Mouse (Mus musculus): ENCODE measurements around the gene Anxa2. TPM values are rescaled to one million over a fixed set of nuclear protein-coding genes. Genes with fewer than 3 reads are reported as not detected.

Gene Anxa2
- polyA plus RNA-seq, 1 experiment: 791 TPM

DNA sequence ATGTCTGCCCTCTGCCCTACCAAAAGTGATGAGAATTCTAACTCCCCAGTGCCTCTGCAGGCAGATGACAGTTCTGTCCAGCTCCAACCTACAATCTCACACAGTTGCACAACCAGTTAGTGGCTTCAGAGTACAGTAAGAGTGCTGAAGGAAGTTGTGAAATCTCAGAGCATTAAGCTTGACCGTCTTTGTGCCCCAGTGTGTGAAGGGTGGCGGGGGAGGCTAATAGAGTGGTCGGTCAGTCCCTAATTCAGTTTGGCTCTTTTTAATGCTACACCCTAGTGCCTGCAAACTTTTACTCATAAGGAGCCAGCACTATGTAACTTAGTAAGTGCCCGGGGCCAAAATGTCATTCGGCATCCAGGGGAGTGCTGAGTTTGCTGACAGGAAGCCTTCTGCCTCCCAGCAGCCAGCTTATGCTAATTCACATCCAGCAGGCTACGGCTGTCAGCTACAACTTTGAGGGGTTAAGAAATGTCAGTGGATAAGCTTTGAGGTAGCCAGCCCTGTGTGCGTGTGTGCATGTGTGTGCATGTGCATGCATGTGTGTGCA, 13.5 kb upstream of the Anxa2 start:
- no peak overlapping the region for H3K27ac ChIP-seq (ENCODE audit: insufficient read depth, low read depth, low read length)
- H3K36me3 ChIP-seq (ENCODE audit: control insufficient read depth, insufficient read depth, low read length): no peaks in the 10 kb centered on the region
- H3K27me3 ChIP-seq (ENCODE audit: control insufficient read depth, insufficient read depth, low read length): no peaks in the 10 kb centered on the region
- 73% methylated on average over 7 of the region's 7 CpGs for WGBS
- TF ChIP-seq CTCF (IDR thresholded peaks at IDR 0.05; ENCODE audit: extremely low read depth, insufficient read length, insufficient replicate concordance, low read depth, low read length): no peak
- no peak for TF ChIP-seq POLR2A (IDR thresholded peaks at IDR 0.05; ENCODE audit: low read depth, low read length)
- peaks cover 22% of the 10 kb centered on the region for H3K4me1 ChIP-seq (ENCODE audit: control insufficient read depth, insufficient read depth, insufficient read length, low read length)
- no peak overlapping the region for H3K4me3 ChIP-seq (ENCODE audit: low read depth, low read length)

GRCm38 (mm10) chr9:69442471-69443038, 10.9 kb upstream of the Anxa2 start:
- H3K4me1 ChIP-seq (ENCODE audit: control insufficient read depth, insufficient read depth, insufficient read length, low read length): peaks cover 13% of the 10 kb centered on the region
- H3K27me3 ChIP-seq (ENCODE audit: control insufficient read depth, insufficient read depth, low read length): no peaks in the 10 kb centered on the region
- no peaks in the 10 kb centered on the region for H3K36me3 ChIP-seq (ENCODE audit: control insufficient read depth, insufficient read depth, low read length)
- H3K4me3 ChIP-seq (ENCODE audit: low read depth, low read length): no peak overlapping the region
- TF ChIP-seq POLR2A (IDR thresholded peaks at IDR 0.05; ENCODE audit: low read depth, low read length) (no peak), CTCF (IDR thresholded peaks at IDR 0.05; ENCODE audit: extremely low read depth, insufficient read length, insufficient replicate concordance, low read depth, low read length) (no peak)
- 14% methylated on average over 6 of the region's 6 CpGs for WGBS
- peak overlapping the region; percentile 81 for H3K27ac ChIP-seq (ENCODE audit: insufficient read depth, low read depth, low read length)

DNA sequence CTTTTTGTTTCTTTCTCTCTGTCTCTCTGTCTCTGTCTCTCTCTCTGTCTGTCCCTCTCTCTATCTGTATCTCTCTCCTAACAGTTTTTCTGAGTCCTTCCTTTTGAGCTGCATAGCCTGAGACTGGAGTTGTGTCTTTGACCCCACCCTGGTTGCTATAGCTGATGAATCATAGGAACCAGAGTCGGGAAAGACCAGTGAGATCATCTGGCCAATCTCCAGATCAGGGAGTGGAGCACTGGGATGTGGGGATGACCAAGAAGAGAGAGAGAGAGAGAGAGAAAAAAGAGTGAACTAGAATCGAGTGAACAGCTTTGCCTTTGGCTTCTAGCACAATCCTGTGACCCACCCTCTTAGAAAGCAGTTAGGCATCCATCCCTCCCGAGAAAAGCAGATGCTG, 10.2 kb upstream of the Anxa2 start:
- no peaks in the 10 kb centered on the region for H3K36me3 ChIP-seq (ENCODE audit: control insufficient read depth, insufficient read depth, low read length)
- no peak overlapping the region for H3K4me3 ChIP-seq (ENCODE audit: low read depth, low read length)
- peak overlapping the region; percentile 81 for H3K27ac ChIP-seq (ENCODE audit: insufficient read depth, low read depth, low read length)
- peaks cover 13% of the 10 kb centered on the region for H3K4me1 ChIP-seq (ENCODE audit: control insufficient read depth, insufficient read depth, insufficient read length, low read length)
- 14% methylated on average over 3 of the region's 3 CpGs for WGBS
- TF ChIP-seq POLR2A (IDR thresholded peaks at IDR 0.05; ENCODE audit: low read depth, low read length) (no peak), CTCF (IDR thresholded peaks at IDR 0.05; ENCODE audit: extremely low read depth, insufficient read length, insufficient replicate concordance, low read depth, low read length) (no peak)
- H3K27me3 ChIP-seq (ENCODE audit: control insufficient read depth, insufficient read depth, low read length): no peaks in the 10 kb centered on the region

- no peak for TF ChIP-seq POLR2A (IDR thresholded peaks at IDR 0.05; ENCODE audit: low read depth, low read length)
- no peak for TF ChIP-seq CTCF (IDR thresholded peaks at IDR 0.05; ENCODE audit: extremely low read depth, insufficient read length, insufficient replicate concordance, low read depth, low read length)
- 82% methylated on average over 3 of the region's 3 CpGs for WGBS
- H3K36me3 ChIP-seq (ENCODE audit: control insufficient read depth, insufficient read depth, low read length): no peaks in the 10 kb centered on the region
Observed at GRCm38 (mm10) chr9:69448801-69449200, 4.6 kb upstream of the Anxa2 start.

GRCm38 (mm10) chr9:69450636-69451035, 2.8 kb upstream of the Anxa2 start:
- Histone ChIP-seq H3K36me3 (ENCODE audit: control insufficient read depth, insufficient read depth, low read length) (peaks cover 3% of the 10 kb centered on the region; the same call in 1 of the 2 replicates), H3K27ac (ENCODE audit: insufficient read depth, low read depth, low read length) (no peak overlapping the region), H3K4me3 (ENCODE audit: low read depth, low read length) (no peak overlapping the region), H3K4me1 (ENCODE audit: control insufficient read depth, insufficient read depth, insufficient read length, low read length) (peaks cover 8% of the 10 kb centered on the region; the same call in 1 of the 2 replicates), H3K27me3 (ENCODE audit: control insufficient read depth, insufficient read depth, low read length) (no peaks in the 10 kb centered on the region)
- TF ChIP-seq POLR2A (IDR thresholded peaks at IDR 0.05; ENCODE audit: low read depth, low read length) (no peak), CTCF (IDR thresholded peaks at IDR 0.05; ENCODE audit: extremely low read depth, insufficient read length, insufficient replicate concordance, low read depth, low read length) (no peak)
- 90% methylated on average over 9 of the region's 9 CpGs for WGBS

More at GRCm38 (mm10) chr9:69448801-69449200, 4.6 kb upstream of the Anxa2 start:
- Histone ChIP-seq H3K4me1 (ENCODE audit: control insufficient read depth, insufficient read depth, insufficient read length, low read length) (peaks cover 6% of the 10 kb centered on the region), H3K4me3 (ENCODE audit: low read depth, low read length) (no peak overlapping the region), H3K27me3 (ENCODE audit: control insufficient read depth, insufficient read depth, low read length) (no peaks in the 10 kb centered on the region), H3K27ac (ENCODE audit: insufficient read depth, low read depth, low read length) (no peak overlapping the region)

- Histone ChIP-seq H3K36me3 (ENCODE audit: control insufficient read depth, insufficient read depth, low read length) (peaks cover 7% of the 10 kb centered on the region; the same call in 1 of the 2 replicates), H3K27ac (ENCODE audit: insufficient read depth, low read depth, low read length) (no peak overlapping the region), H3K4me3 (ENCODE audit: low read depth, low read length) (no peak overlapping the region), H3K27me3 (ENCODE audit: control insufficient read depth, insufficient read depth, low read length) (no peaks in the 10 kb centered on the region), H3K4me1 (ENCODE audit: control insufficient read depth, insufficient read depth, insufficient read length, low read length) (peaks cover 15% of the 10 kb centered on the region; the same call in 1 of the 2 replicates)
- no peak for TF ChIP-seq POLR2A (IDR thresholded peaks at IDR 0.05; ENCODE audit: low read depth, low read length)
- 90% methylated on average over 10 of the region's 10 CpGs for WGBS
Observed at GRCm38 (mm10) chr9:69451886-69452810, 1.3 kb upstream of the Anxa2 start.

All from small intestine, adult 2 months (tissue).